Mouse (Mus musculus): ENCODE data around the gene Kcnj6. TPM values are rescaled to one million over a fixed set of nuclear protein-coding genes. Genes with fewer than 3 reads are reported as not detected.
"Not testable (repeated sequence)": the region's sequence is repeated elsewhere in the genome, so short reads cannot be mapped to it uniquely, and the experiment has no call there.

Gene Kcnj6
- polyA plus RNA-seq, 1 experiment, result not detected

DNA sequence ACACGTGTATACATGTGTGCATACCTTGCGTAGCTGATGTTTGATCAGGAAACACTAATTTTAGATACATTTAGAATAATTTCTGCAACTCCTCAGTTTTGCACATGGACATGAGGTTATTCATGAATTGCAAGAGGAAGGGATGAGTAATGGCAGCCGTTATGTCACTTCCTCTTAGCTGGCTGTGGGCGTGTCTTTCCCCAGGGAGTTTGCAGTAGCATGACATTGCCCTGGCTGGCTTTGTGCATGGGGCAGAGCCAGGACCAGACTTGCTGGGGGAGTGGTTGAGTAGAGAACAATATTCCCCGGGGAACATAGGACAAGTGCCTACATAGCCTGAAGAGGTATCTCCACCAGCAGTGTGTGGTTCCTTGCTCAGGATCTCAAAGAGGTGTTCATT, 134.0 kb downstream of the Kcnj6 start:
- no peak for DNase-seq (ENCODE audit: low read depth, low spot score)
- WGBS, result 78% methylated on average over 5 of the region's 5 CpGs

DNA sequence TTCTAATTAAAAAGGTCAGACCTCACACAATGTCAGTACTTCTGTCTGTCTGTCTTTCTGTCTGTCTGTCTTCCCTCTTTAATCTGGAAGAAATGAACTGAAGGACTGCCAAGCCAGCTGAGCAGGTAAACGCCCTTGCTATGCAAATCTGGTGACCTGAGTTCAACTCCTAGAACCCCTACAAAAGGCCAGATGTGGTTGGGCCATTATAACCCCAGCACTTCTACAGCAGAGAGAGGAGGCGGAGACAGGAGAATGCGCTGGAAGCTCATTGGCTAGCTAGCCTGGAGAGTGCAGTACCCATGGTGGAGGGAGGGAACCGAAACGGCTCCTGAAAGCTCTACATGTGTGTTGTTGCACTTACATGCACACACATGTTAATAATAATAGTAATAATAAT, 141.5 kb downstream of the Kcnj6 start:
- DNase-seq (ENCODE audit: low read depth, low spot score), result no peak
- WGBS, result 88% methylated on average over 5 of the region's 5 CpGs

DNA sequence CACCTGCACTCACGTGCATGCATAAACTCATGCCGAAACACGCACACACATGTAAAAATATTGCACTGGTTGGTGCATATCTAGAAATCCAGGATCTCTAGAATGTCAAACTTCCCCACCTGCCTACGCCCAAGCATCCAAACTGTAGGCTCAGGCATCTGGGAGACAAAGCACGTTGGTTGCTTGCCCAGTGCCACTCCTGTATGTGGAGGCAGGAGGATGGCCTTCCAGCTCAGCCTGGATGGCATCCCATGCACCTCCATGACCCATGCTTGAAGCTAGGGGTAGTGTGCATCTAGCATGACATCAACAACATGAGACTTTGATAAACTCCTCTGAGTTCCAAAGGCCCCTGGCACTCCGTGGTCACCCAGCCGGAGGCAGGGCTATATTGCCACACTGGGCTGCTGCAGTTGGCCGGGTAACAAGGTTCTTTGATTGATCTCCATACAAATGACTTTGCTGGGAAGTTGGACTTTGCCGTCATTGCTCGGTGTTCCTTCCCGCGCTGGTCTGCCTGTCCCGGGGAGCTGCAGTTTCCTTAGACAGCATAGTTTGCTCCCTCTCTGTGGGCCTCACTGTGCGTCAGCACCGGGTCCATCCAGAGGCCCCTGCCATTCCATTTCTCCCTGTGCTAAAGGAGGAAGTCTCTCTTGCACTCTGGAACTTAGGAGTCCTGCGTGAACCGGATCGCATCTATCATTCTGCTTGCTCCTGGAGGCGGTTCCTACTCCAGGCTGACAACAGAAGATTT, 144.9 kb downstream of the Kcnj6 start:
- WGBS, result 54% methylated on average over 19 of the region's 19 CpGs
- no peak for DNase-seq (ENCODE audit: low read depth, low spot score)

DNA sequence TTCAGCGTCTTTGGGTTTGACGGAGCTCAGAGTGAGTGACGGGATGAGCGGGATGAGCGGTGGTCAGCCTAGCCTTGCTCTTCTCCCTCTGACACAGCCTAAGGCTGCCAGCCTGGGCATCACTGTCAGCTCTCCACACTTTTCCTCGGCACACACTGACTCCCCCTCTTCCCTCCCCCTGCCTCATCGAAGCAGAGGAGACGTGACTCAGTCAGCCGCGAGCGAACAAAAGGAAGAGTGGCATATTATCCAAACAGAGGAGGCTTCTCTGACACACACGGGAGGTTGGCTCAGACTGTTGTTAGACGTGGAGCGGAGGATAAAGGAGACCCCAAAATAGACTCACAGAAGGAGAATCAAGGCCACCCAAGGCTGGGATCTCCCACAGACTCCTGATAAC, 147.1 kb downstream of the Kcnj6 start:
- DNase-seq (ENCODE audit: low read depth, low spot score), result no peak
- 61% methylated on average over 14 of the region's 14 CpGs for WGBS

DNA sequence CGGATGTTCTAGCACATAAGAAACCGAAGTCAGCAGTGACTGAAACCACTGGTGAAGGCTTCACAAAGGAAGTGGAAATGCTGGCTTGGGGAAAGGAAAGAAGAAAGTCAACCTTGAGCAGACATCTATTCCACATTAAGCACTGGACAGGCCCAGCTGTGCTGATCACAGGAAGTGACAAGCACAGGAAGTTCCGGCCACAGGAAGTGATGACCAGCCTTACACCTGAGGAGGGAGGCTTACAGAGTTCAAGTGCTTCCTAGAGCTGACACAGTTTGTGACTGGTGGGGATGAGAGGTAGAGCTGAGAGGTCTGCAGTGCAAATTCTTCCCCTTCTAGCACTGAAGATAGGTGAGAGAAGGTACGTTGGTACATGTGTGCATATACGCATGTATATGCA, 151.5 kb downstream of the Kcnj6 start:
- 83% methylated on average over 5 of the region's 5 CpGs for WGBS
- no peak for DNase-seq (ENCODE audit: low read depth, low spot score)

DNA sequence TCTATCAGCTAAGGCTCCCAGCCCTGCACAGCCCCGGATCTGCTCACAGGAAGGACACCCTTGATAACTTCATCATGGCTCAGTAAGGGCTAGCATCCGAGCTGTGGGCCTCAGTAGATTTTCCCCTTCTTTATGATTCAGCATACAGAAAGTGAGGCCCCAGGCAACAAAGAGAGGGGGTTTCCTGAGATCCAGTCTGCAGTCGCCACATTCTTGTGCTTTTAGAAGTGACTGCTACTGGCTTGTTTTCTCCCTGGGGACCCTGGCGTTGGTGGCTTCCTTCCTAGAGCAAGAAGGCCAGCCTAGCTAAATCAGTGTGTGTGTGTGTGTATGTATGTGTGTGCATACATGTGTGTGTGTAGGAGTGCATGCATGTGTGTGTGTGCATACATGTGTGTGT, 152.7 kb downstream of the Kcnj6 start:
- 60% methylated on average over 4 of the region's 4 CpGs for WGBS
- no peak for DNase-seq (ENCODE audit: low read depth, low spot score)

DNA sequence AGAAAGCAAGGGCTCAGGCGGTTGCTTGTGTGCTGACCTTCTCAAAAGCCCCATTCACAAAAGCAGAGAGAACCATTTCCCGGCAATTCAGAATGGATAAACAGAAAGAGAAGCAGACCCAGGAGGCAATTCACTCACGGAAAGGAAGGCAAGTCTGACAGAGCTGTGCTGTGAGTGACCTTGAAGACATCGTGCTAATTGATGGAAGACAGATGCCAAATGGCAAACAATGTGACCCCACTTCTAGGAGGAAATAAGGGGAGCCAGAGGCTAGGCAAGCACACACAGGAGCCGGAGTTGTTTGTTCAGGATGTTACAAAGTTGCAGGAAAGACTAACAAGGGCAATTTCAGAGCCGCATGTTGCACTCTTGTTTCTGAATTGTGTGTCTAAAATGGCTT, 158.1 kb downstream of the Kcnj6 start:
- DNase-seq (ENCODE audit: low read depth, low spot score), result no peak
- 16% methylated on average over 6 of the region's 6 CpGs for WGBS

DNA sequence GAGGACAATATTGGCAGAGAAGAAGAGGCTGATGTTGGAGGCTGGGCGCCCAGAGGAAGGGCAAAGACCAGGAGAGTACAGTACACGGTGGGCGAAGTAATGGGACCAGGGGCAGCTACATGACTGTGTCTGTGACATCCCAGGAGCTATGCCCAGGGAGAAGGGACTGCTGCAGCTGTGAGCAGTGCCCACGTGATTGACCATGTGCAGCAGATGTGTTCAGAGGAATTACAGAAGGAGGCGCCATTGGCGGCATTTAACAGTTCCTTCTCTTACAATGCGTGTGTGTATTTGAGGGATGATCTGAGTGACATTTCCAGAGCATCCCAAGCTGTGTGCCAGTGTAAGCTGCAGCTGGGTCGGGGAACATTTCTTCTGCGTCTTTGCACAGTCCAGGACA, 159.6 kb downstream of the Kcnj6 start:
- no peak for DNase-seq (ENCODE audit: low read depth, low spot score)
- 85% methylated on average over 9 of the region's 9 CpGs for WGBS

DNA sequence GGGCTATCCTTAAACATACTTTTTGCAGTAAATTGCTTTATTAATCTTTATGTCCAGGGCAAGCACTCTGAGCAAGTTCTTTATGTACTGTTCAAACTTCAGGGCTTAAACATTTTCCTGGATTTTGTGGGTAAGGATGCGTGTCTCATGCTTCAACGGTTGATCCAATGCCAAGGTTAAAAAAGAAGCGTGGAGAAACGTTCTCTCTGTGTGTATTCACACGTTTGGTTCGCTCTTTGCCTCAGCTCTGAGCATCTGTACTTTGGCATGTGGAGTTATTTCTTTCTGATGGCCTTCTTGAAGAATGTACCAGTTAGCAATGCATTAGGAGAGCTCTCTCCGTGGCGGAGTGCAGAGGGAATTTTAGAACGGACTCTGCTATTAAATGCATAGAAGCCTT, 163.0 kb downstream of the Kcnj6 start:
- 81% methylated on average over 9 of the region's 9 CpGs for WGBS
- DNase-seq (ENCODE audit: low read depth, low spot score), result no peak

DNA sequence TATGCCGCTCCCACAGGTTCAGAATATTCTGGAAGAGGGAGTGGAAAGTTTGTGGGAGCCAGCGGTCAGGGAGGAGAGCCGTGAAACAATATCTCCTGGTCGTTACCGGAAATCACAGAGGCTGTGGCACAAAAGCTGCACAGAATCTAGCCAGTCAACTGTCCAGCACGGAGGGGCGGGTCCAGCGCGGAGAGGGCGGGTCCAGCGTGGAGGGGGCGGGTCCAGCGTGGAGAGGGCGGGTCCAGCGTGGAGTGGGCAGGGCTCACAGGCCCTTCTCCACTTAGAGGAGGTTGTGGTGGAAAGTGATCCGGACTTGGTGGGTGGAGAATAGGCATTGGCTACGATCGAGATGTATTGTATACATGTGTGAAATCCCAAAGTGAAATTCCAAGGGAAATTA, 169.3 kb downstream of the Kcnj6 start:
- DNase-seq (ENCODE audit: low read depth, low spot score), result no peak
- 88% methylated on average over 18 of the region's 18 CpGs for WGBS

DNA sequence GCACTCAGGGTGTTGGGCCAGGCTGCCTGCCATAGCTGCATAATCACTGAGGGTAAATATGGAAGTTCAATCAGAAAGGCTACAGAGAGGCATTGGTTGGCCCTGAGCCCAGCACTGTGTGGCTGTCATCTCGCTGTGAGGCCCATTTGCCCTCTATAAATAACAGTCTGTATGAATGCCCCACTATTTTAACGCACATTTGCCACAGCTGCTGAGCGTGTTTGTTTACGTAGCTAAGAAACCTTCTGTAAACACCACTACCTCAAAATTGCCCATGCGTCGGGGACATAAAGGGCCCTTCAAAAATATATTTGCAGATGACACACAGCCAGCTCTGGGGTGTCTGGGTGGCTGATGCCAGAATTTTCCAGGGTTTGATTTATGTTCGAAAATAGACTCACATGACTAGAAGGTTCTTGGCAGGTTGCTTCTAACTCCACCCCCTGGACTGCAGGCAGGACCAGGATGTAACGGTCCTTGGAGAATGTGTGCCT, 170.4 kb downstream of the Kcnj6 start:
- WGBS, result 7% methylated on average over 8 of the region's 8 CpGs
- DNase-seq (ENCODE audit: low read depth, low spot score), result peak; percentile 7

DNA sequence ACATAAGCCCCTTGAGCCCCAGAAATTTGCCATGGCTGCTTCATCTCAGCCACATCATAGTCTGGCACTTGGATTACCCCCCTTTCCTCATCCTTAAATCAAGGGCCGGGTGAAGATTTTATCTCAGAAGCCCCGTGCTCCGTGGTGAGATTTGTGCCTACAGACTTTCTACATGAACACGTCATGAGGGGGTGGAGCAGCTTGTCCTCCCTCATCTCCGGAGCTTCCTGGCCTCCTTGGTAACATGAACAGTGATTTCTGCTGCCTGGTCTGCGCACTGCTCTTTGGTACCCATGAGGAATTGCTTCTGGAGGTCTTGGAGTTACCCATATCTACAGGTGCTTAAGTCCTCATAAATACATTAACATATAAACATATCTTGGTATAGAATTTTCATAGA, 172.2 kb downstream of the Kcnj6 start:
- DNase-seq (ENCODE audit: low read depth, low spot score), result no peak
- 72% methylated on average over 6 of the region's 6 CpGs for WGBS

DNA sequence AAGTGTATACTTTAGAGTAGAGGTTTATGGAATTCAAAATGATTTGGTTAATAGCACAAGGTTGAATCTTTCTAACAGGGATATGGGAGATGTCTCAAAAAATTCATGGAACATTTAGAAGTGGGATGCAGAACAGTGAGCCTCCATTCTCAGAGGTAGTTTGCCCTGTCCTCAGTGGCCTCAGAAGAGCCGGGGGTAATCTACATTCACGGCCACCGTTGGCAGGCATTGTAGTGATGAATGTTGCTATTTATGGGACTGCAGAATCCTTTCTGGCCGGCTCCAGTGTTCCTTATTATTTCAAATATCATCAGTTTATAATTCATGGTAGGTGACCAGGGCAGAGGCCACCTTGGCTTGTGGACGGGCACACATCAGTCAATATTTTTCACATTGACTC, 174.9 kb downstream of the Kcnj6 start:
- 70% methylated on average over 5 of the region's 5 CpGs for WGBS

DNA sequence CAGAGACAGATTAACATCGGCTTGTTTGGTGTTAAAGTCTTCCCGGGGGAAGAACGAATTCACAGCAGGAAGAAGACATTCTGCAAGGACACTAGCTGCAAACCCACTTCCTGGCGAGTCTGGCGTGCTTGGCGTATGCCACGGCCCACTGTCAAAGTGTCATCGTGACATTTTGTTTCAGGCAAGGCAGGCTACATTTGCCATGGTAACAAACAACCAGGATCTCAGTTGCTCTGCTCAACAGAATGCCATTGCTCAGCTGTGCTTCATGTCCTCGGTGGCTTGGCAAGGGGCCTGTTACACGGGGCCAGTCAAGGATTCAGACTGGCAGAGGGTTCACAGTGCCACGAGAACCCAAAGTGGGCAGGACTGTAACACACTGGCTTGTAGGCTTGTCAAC, 175.9 kb downstream of the Kcnj6 start:
- 86% methylated on average over 11 of the region's 11 CpGs for WGBS
- DNase-seq (ENCODE audit: low read depth, low spot score), result no peak

More for the DNA sequence above, 174.9 kb downstream of the Kcnj6 start:
- no peak for DNase-seq (ENCODE audit: low read depth, low spot score)

DNA sequence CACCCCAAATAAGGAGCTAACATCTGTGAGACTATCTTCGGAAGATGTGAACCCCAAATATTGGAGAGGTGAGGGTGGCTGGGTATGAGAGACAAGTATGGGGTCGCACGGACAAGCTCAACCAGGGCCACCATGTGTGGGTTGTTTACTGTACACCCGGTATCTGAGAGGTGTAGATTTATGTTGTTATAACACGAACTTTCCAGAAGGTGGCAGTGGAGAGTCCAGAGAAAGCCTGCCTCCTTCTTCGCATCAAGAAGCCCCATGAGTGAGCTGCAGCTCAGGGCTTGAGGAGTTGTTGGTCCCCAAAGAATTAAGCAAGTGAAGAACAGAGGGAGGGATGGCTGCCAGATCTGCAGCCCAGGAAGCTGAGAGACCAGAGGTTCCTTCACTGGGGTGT, 181.1 kb downstream of the Kcnj6 start:
- WGBS, result 24% methylated on average over 6 of the region's 6 CpGs
- no peak for DNase-seq (ENCODE audit: low read depth, low spot score)

DNA sequence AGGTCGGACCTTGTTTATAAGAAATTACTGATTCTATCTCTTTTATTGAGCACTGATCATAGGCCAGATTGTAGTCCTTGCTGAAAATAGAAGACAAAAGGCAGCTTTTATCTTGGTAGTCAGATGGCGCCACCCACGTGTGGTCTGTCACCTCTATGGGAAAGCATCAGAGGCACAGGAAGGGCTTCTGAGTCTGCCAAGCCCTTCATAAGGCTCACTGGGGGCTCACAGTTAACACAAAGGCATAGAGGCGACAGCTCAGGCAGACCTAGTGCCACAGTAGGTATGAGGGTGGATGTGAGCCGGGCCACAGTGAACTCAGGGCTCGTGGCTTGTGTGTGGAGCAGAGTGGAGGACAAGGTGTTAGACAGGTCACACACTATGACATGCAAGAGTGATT, 181.6 kb downstream of the Kcnj6 start:
- no peak for DNase-seq (ENCODE audit: low read depth, low spot score)
- 76% methylated on average over 6 of the region's 6 CpGs for WGBS

DNA sequence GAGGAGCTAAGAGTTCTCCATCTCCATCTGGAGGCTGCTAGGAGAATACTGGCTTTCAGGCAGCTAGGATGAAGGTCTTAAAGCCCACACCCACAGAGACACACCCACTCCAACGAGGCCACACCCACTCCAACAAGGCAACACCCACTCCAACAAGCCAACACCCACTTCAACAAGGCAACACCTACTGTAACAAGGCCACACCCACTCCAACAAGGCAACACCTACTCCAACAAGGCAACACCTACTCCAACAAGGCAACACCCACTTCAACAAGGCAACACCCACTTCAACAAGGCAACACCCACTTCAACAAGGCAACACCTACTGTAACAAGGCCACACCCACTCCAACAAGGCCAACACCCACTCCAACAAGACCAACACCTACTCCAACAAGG, 188.2 kb downstream of the Kcnj6 start:
- 8% methylated on average over 1 of the region's 1 CpGs for WGBS
- not testable (repeated sequence) for DNase-seq (ENCODE audit: low read depth, low spot score)

DNA sequence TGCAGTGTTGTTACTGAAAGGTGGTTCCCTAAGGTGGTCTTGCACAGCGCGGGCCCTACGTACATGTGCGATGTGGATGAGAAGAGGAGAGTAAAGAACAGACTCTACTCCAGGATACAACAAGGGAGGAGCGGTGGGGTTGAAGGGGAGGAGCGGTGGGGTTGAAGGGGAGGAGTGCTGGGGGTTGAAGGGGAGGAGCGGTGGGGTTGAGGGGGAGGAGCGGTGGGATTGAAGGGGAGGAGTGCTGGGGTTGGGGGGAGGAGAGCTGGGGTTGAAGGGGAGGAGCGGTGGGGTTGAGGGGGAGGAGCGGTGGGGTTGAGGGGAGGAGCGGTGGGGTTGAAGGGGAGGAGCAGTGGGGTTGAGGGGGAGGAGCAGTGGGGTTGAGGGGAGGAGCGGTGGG, 199.3 kb downstream of the Kcnj6 start:
- no peak for DNase-seq (ENCODE audit: low read depth, low spot score)
- WGBS, result 83% methylated on average over 12 of the region's 12 CpGs

DNA sequence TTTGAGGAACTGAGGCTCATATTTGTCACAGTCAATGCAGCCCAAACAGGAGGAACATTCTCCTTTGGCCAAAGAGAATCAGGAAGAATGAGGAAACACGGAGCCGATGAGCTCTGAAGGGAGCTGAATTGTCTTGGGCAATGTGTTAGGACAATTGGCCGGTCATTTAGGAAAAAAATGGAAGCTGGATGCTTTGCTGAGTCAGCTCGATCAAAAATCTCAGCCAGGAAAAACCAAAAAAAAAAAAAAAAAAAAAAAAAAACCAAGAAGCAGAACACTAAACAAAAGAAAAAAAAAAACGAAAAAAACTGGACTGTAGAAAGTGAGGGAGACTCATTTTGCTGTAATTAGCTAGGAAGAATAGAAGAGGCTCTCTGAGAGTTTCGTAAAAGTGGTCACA, 200.1 kb downstream of the Kcnj6 start:
- 75% methylated on average over 6 of the region's 6 CpGs for WGBS
- no peak for DNase-seq (ENCODE audit: low read depth, low spot score)

DNA sequence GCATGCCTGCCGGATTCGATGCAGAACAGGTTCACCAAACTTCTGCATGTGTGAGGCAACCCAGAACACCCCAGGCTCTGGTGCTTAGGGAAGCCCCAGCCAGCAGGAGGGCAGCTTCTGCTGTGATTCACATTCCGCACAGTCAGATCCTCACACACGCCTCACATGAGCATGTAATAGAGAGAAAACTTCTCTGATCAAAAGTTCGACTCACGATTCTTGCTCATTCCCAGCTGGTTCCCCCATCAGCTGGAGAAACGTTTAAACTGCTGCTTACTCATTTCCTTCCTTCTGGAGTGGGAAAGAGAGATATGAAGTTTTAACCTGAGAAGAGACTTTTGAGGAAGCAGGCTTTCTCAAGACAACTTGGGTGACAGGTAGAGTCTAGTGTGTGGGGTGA, 204.5 kb downstream of the Kcnj6 start:
- 57% methylated on average over 7 of the region's 7 CpGs for WGBS
- DNase-seq (ENCODE audit: low read depth, low spot score), result no peak

DNA sequence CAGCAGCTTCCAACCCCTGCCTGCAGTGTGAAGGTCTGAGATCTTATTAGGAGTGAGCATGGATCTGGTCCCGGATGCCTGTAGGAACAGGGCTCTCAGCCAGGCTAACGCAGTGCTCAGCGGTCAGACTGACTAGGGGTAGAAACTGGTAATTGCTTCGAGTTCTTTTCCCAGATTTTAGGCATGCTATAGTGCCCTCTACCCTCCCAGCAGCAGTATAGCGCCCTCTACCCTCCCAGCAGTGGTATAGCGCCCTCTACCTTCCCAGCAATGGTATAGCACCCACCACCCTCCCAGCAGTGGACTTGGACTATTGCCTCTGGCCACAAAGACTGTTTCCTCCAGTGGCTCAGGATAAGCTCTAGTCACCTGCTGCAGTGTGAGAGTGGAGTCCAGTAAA, 207.5 kb downstream of the Kcnj6 start:
- WGBS, result 28% methylated on average over 6 of the region's 6 CpGs
- no peak for DNase-seq (ENCODE audit: low read depth, low spot score)

DNA sequence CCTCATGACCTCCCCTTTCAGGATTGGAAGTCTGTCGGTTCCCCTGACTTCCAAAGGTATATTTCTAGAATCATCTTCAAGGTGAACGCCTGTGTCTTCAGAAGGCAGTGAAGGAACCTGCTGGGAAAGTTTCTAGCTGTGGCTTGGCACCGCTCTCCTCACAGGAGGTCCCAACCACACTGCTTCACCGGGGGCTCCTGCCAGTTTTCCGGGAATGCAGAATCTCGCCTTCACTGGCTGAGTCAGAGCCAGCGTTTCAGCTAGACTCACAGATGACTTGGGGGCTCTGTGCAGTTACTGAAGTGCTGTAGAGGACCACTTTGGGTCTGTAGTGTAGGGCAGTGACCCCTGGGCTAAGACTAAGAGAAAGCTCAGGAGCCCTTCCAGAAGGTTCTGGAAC, 208.8 kb downstream of the Kcnj6 start:
- 77% methylated on average over 7 of the region's 7 CpGs for WGBS
- no peak for DNase-seq (ENCODE audit: low read depth, low spot score)

Measured in large intestine, adult 2 months (tissue).